Mouse (Mus musculus) urinary bladder, postnatal 10 days (tissue): ENCODE measurements around the gene Bet1.

Experiments used
- DNase-seq: peaks from one replicate; pipeline ENCODE4 v3.0.0; 2022; ENCODE audit warnings: low spot score

The Bet1 gene

DNA sequence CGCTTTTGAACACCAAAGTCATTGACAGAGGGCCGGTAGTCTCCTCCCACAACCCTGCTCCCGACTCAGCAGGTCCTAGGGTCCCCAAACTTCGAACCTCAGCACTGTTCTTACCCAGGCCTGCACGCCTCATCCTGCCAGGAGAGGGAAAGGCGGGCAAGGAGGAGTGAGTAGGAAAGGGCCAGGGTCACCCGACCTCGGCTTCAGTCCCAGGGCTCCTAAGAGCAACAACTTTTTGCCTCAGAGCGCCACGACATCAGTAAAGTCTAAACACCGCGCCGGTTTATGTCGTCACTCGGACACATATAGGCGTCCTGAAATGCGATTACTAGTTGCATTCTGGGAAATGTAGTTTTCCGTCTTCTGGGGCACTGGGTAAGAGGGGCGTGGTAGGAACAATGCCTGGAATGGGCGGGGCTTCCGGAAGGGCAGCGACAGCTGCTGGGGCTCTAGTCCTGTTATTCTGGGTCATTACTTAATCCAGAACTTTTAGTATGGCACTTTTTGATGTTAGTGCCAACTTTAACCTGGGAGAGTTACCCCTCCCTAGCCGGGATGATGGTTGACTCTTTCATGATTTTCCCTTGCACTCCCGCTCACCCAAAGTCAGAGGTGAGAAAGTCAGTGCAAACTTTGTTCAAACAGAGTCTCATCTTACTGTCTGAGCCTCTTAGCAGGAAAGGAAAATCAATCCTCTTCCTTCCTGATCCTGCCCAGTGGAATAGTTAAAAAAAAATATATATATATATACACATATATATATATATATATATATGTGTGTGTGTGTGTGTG, at the start of gene Bet1:
TSS of gene Bet1 (minus strand) at position 310 of the 792 bp plus-strand sequence.
- peak; percentile 66 for DNase-seq

DNA sequence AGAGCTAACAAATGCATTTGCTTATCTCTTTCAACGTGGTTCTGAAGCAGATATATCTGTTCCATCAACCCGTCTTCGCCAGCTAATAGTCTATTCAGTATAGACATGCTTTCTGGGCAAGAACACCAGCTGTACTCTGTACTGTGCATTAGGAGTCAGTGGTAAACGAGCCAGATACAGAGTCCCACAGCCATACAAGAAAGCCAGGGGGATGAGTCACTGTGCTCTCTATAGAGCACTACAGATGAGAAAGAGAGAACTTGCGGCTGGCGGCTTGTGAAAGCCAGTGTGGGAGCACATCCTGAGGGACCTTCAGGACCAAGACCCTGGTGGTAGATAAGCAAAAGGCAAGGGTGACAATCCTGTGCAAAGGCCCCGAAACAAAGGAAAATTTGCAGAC, 45.5 kb upstream of the Bet1 start:
- DNase-seq = no peak

DNA sequence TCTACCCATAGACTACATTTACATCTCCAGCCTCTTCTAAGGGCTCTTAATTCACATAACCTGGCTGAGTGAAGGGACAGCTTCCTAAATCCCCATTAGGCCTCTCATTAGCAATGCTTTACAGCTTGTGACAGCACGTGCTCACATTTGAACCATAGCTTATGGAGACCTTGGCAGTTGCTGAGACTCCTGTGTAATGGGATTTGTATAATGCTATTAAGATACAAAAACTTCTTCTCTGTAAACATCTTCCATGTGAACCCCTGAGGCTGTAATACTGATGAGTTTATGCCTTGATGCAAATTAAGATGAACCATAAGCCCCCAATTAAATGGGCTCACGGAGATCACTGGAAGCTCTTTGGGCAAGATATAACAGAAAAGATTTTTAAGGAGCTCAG, 44.4 kb upstream of the Bet1 start:
- DNase-seq = no peak

DNA sequence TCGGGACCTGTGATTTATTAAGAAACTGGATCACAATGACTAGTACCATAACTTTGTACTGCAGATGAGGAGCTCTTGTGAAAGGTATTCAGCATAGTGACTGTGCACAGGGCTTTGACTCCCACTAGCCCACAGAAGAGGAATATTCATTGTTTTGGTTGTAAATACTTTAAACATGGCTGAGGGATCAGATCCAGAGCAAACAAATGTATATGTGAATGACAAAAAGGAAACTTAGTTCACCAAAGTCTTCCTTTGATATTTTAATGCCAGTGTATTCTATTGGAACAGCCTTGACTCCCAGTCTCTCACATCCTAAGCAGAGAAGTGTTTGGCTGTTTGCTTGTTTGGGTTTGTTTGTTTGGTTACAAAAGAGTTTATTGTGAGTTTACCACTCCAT, 31.8 kb upstream of the Bet1 start:
- no peak for DNase-seq

DNA sequence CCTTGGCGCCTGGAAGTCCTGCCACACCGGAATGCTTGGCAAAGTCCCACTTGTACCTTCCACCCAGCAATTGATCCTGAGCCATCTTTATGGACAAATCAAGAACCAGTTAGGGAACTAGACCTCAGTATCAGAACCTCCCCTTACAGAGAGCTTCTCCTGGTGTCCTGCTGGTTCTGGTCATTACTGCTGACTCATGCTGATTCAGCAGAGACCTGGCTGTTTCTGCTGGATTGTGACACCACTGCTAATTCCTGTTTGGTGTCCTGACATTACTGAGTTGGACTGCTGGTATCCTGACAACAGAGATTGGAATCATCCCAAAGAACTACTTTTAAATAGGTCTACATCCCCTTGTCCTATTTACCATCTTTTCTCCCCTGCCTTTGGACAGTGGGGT, 3.7 kb upstream of the Bet1 start:
- no peak for DNase-seq

DNA sequence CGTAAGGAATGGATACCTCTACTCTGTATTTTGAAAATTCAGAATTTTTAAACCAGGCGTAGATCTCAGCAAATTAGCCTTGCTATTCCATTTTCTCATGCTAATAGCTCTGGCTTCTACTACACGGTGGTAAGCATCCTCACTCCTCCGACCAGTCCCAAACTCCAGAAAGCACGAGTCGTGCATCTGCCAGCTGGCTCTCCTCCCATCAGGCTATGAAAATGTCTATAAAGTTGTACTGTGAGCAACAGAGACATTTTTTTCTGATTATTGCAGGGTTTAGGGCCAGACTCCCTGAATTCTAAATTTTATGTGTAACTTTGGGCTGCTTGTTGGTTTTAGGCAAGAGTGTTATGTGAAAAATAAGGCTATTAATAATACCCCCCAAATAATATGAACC, 14.5 kb downstream of the Bet1 start:
- no peak for DNase-seq

DNA sequence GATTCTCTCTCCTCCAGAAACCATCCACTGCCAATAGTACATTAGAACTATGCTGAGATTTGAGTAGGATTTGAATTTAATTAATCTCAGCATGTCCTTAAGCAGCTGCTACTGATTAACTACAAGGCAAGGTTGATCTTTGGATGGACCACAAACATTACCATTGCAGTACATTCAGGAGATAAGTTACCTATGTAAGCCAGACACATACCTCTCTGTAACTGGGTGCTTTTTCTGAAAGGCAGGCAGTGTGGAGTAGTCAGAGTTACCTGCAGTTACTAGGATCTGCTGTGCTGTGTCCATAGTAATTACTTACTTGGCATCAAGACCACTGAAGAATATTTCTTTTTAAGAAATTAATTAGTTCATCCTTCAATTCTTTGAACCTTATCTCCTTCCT, 17.1 kb downstream of the Bet1 start:
- DNase-seq = no peak

DNA sequence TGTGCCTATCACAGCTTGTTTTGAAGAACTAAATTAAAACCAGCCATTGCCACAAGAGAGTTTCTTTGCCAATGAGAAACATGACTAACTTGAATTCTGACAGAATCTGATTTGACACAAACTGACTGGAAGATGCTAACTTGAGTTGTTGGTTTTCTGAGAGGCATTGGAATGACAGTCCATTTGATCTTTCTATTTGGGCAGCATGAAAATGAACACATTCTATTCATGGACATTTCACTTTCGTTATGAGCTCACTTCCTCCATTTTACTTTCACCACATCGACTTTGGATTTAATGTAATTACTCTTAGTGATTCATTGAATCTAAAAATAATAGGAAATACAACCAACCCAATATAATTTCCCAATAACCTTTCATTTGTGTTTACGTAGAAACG, 32.4 kb downstream of the Bet1 start:
- no peak for DNase-seq

DNA sequence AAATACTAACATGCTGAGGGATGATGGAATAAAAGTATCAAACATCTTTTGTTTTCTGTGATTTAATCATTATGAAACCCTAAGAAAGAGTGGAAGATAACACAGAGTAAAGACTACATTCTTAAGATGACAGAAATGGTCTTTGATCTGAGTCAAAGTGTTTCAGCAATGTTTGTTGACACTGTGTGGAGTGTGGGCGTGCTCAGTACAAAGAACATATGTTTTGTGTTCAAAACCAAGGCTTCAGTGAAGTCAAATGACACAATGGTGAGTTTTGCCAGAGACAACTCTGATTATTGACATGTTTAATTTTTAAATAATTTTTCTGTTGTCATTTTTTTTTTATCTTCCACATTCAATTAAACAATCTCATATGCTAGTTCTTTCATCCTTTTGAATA, 33.9 kb downstream of the Bet1 start:
- no peak for DNase-seq

DNA sequence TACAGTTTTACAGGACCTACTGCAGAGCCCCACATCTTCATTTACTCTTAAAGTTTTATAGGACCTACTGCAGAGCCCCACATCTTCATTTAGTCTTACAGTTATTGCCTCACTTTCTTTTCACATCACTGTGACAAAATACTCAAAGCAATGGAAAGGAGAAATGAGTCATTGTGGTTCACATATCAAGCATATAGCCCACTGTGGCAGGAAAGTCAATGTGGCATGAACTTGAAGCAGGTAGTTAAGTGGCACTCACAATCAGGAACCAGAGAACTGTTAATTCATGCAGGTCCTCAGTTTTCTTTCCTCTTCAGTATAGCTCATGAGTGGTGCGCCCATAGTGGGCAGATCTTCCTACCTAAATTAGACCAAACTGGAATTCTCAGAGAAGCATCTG, 39.6 kb downstream of the Bet1 start:
- no peak for DNase-seq

DNA sequence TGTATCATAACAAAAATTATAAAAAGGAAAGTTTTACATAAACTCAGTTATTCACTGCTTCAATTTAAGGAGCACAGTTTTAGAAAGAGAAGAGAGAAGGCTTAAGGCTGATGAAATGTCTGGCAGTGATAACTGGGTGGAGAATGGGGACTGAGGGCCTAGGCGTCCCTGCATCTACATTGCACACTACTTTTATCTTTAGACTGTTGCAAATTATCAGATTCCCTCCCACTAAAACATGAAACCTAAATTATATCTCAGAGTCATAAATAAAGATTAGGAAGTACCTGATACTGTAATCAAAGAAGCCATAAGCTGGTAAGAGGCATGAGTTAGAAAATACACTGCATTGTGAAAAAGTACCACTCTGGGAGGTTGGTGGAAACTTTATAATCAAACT, 45.0 kb downstream of the Bet1 start:
- no peak for DNase-seq

DNA sequence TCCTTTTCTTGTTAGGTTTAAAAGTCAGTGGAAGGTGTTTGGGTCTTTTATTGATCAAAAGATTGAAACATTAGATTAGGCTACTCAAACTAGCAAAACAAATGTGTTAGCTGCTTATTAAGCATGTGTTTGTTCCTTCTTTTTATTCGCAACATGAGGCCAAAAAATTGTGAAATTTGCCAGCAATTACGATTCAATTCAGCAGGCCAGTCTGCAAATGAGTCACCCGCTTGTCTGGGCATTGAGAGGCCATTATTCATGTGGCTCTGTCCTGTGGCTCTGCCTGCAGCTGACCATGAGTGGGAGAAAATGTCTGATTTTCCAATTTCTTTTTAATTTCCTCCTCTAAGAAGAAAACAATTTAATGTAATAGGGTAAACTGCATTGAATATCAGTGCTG, 55.8 kb downstream of the Bet1 start:
- DNase-seq = no peak
